Mouse (Mus musculus) induced T-regulatory cell, adult 2 months (primary cell): ENCODE measurements around the gene Ano6.

Experiments used
- DNase-seq: peaks from one replicate; pipeline ENCODE4 v3.0.0-alpha.2; 2012; ENCODE audit warnings: low read depth

Gene Ano6

GRCm38 (mm10) chr15:95797144-95797983 lies 6.7 kb downstream of the Ano6 start:
- no peak for DNase-seq

GRCm38 (mm10) chr15:95798266-95798665 lies 7.6 kb downstream of the Ano6 start:
- DNase-seq: no peak

GRCm38 (mm10) chr15:95799632-95800031 lies 9.0 kb downstream of the Ano6 start:
- DNase-seq: no peak

GRCm38 (mm10) chr15:95800051-95800450 lies 9.4 kb downstream of the Ano6 start:
- no peak for DNase-seq

GRCm38 (mm10) chr15:95801261-95801979 lies 10.8 kb downstream of the Ano6 start:
- no peak for DNase-seq

- DNase-seq: no peak
Observed at GRCm38 (mm10) chr15:95802140-95802539, 11.5 kb downstream of the Ano6 start.

- DNase-seq: no peak
Observed at GRCm38 (mm10) chr15:95802762-95803161, 12.1 kb downstream of the Ano6 start.

- DNase-seq: no peak
Observed at GRCm38 (mm10) chr15:95803484-95803883, 12.8 kb downstream of the Ano6 start.

- no peak for DNase-seq
Observed at GRCm38 (mm10) chr15:95804255-95804654, 13.6 kb downstream of the Ano6 start.

- no peak for DNase-seq
Observed at GRCm38 (mm10) chr15:95805022-95805471, 14.4 kb downstream of the Ano6 start.

- DNase-seq: no peak
Observed at GRCm38 (mm10) chr15:95807908-95808307, 17.3 kb downstream of the Ano6 start.

GRCm38 (mm10) chr15:95810357-95810761 lies 19.7 kb downstream of the Ano6 start:
- DNase-seq: no peak

- DNase-seq: no peak
Observed at GRCm38 (mm10) chr15:95812821-95813571, 22.4 kb downstream of the Ano6 start.

GRCm38 (mm10) chr15:95817501-95817900 lies 26.9 kb downstream of the Ano6 start:
- DNase-seq: no peak

- DNase-seq: no peak
Observed at GRCm38 (mm10) chr15:95819249-95820035, 28.8 kb downstream of the Ano6 start.

GRCm38 (mm10) chr15:95820142-95820541 lies 29.5 kb downstream of the Ano6 start:
- DNase-seq: no peak

- no peak for DNase-seq
Observed at GRCm38 (mm10) chr15:95820678-95821077, 30.0 kb downstream of the Ano6 start.

- no peak for DNase-seq
Observed at GRCm38 (mm10) chr15:95822099-95822498, 31.5 kb downstream of the Ano6 start.

GRCm38 (mm10) chr15:95823383-95824306 lies 33.0 kb downstream of the Ano6 start:
- no peak for DNase-seq

GRCm38 (mm10) chr15:95826516-95826915 lies 35.9 kb downstream of the Ano6 start:
- peak; percentile 52 for DNase-seq
